Mouse (Mus musculus): ENCODE measurements around the gene Slc24a3. TPM values are rescaled to one million over a fixed set of nuclear protein-coding genes. Genes with fewer than 3 reads are reported as not detected.

Slc24a3 gene
- polyA plus RNA-seq, 1 experiment = 9.8 TPM

DNA sequence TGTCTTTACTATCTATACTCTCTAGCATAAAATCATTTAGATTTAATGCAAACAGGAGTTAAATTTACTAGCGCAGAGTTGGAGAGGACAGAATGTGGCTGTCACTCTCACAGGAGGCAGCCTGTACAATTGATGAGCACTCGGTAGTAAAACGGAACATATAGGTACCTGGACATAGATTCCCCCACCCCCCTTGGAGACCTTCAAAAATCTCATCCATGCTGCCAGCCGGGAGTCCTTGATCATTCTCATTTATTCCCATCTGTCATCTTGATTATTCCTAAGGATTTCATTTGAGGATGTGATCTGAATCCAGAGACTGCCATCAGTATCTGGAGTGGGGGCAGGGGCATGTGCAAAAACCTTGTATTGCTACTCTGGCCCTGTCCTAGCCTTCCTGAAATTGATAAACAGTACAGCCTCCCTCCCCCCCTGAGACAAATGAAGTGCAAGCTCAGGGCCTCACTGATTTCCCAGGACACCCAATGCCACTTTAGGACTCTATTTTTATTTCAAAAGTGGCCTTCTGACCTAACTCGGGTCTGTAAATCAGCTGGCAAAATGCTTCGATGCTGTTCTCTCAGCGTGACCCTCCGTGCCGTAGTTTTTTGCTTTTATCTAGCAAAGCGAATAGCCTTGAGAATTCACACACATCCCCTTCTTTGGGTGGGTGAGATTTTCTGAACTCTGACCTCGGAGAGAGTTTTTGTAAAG lies 237.4 kb downstream of the Slc24a3 start:
- no peak for DNase-seq (ENCODE audit: low read depth, low spot score)
- WGBS = 57% methylated on average over 11 of the region's 11 CpGs

DNA sequence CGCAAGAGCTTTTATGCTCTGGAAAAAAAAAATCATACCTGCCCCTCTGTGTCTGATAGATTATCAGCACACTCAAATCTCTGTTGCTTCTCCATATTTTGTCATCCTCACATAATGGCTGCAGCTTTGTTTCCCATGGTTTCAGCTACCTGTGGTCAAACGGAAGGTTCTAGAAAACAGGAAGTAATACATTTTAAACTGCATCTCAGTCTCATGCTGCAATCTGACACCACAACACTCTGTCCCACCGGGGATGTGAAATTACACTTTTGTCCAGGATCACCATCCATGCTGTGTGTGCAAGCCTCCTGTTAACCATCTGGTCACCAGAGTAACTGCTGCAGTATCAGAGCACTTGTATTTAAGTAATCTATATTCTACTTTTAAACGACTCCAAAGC lies 238.2 kb downstream of the Slc24a3 start:
- DNase-seq (ENCODE audit: low read depth, low spot score) = no peak
- 51% methylated on average over 4 of the region's 4 CpGs for WGBS

DNA sequence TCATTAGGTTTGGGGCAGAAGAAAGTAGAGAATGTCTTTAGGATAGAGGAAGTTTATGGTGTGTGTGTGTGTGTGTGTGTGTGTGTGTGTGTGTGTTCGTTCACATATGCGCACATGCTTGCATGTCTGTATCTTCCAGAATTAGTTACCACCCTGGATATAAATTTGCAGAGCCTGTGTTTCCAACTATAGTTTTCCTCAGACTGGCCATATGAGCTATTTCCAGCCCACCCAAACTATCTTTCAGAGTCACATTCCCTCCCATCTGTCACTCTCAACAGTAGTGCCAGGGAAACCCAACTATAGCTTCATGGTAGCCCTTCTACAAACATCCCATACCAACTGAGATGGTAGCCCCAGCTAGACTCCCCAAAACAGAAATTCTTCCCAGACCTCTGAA lies 250.2 kb downstream of the Slc24a3 start:
- WGBS = 92% methylated on average over 2 of the region's 2 CpGs
- no peak for DNase-seq (ENCODE audit: low read depth, low spot score)

DNA sequence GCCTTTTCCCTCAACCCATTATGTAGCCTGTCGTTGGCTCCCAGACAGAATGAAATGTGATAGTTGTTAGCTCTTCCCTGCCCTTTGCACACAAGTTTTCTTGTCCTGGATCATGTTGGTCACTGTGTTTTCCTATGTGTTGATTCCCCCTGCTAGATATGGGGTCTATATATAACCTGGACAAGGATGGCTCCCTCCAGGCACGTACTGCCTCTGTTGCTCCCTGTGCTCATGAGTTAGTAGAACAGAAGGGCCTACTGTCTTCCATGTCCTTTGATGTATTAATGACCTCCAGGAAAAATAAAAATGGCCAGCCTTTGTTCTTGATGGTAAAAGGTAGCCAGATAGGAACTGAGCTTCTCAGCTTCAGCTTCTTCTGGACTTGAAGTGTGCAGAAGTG lies 251.5 kb downstream of the Slc24a3 start:
- no peak for DNase-seq (ENCODE audit: low read depth, low spot score)
- WGBS = 72% methylated on average over 2 of the region's 2 CpGs

DNA sequence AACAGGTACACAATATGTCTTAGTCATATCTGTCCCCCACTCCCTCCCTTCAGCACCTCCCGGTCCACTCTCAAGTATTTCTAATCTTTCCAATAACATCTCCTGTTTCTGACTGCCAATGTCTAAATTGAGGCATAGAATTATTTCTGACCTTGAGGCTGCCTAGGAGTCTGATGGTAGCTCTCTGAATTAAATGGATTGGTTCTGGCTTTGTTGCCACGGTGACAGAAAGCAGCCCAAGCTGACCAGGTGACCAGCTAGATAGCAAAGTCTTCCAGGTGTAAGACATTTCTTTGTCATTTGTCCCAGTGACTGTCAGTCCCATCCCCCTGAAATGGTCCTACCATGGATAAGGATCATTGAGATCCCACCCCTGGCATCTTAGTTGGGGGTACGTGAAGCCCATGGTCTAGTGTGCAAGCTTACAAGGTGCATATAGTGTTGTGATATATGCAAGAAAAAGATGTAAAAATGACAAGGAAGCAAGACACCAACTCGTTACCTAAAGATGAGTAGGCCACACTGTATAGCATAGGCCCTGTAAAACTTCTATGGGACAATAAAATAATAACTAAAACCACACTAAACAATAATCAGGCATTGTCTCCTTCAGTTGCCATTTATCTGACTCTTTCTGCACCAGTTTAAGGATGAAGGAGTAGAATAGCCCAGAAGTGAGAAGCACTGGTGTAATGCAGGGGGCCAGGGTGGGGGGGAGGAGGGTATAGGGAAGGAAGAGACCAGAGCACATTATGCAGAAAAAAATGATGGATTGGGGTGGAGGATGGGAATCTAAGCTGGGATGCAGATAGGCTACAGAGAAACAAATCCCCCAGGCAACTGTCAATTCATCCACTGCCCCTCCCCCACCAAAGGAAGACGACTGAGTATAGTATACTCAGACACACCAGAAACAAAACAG lies 253.7 kb downstream of the Slc24a3 start:
- whole genome bisulfite sequencing = 76% methylated on average over 5 of the region's 5 CpGs

DNA sequence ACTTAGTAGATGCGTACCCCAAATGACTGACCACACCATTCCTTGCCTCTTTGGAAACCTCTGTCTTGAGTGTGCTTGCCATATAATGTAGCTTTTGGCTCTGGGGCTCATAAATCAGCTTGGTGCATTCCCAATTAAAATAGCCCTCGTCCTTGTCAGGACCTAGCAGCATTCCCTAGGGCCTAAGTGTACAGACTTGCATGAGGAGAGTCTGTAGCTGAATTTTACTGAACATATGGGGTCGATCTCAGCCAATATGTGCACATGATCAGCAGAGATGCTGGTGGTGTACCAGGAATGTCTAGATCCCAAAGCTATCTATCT lies 254.3 kb downstream of the Slc24a3 start:
- WGBS = 64% methylated on average over 3 of the region's 3 CpGs

More for the DNA sequence above, 253.7 kb downstream of the Slc24a3 start:
- no peak for DNase-seq (ENCODE audit: low read depth, low spot score)

DNA sequence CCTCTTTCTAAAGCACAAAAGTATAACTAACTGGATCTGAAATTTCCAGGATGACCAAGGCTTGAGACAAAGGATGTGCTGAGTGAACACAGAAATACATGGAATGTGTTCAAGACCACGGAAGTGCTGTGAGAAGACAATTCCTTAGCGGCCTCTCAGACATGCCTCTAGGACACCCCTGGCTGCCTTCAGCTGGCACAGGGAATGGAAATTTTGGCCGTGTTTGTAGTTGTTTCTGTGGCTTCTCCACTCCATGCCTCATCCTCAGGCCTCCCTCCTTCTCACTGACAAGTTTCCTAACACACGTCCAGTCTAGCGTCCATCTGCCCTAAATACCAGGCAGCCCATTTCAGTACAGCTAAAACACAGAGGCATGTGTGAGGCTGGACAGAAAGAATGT lies 262.4 kb downstream of the Slc24a3 start:
- no peak for DNase-seq (ENCODE audit: low read depth, low spot score)
- 73% methylated on average over 5 of the region's 5 CpGs for WGBS

More for the DNA sequence above, 254.3 kb downstream of the Slc24a3 start:
- DNase-seq (ENCODE audit: low read depth, low spot score) = no peak

DNA sequence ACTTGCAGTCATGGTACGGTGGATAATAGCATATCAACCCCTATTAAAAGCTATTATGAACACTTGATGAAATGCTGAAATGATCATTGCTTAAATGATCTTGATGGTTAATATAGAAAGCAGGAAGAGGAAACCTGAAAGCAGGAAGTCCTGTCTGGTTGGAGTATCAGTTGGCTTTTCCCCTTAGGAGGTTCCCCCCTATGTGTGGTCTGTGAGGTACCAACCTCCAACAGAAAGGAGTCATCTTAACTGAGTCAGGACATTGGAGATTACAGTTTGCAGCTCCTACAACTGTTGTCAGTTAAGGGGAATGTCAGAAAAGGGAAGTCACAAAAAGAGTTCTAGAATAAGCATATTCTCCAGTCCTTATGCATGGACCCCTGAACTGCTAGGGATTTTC lies 266.5 kb downstream of the Slc24a3 start:
- 89% methylated on average over 1 of the region's 1 CpGs for WGBS
- DNase-seq (ENCODE audit: low read depth, low spot score) = no peak

DNA sequence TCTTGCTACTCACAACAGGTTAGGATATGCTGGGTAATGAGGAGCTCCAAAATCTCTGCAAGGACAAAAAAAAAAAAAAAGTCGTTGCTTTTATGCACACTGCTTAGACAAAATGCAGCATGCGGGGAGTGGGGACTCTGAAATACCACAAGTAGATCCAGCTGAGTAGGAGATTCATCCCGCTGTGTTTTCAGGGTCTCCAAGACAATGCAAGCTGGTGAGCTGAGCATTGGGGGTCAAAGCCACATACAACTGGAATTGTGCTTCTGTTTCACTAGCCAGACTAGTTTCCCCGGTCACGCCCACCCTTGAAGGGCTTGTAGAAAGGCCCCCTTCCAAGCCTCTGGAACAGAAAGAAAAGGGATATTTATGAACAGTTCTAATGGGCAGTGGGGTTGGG lies 270.8 kb downstream of the Slc24a3 start:
- no peak for DNase-seq (ENCODE audit: low read depth, low spot score)
- 62% methylated on average over 5 of the region's 5 CpGs for WGBS

DNA sequence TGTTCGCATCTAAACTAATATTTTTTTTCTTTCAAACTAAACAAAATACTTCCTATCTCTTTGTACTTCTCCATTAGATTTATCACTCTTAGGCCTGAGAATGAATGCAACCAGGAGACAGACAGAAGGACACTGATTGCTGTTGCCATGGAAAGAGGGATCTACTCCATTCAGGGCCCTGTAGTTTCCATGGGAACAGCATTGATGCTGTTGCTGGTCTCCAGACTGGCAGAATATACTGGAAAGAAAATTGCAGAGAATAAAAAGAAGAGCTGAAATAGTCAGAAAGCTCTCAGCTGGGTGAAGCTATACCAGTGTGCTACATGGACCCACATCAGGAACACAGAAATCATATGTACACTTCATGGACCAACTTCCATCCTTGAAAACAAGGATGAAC lies 272.2 kb downstream of the Slc24a3 start:
- WGBS = 96% methylated on average over 1 of the region's 1 CpGs
- DNase-seq (ENCODE audit: low read depth, low spot score) = no peak

DNA sequence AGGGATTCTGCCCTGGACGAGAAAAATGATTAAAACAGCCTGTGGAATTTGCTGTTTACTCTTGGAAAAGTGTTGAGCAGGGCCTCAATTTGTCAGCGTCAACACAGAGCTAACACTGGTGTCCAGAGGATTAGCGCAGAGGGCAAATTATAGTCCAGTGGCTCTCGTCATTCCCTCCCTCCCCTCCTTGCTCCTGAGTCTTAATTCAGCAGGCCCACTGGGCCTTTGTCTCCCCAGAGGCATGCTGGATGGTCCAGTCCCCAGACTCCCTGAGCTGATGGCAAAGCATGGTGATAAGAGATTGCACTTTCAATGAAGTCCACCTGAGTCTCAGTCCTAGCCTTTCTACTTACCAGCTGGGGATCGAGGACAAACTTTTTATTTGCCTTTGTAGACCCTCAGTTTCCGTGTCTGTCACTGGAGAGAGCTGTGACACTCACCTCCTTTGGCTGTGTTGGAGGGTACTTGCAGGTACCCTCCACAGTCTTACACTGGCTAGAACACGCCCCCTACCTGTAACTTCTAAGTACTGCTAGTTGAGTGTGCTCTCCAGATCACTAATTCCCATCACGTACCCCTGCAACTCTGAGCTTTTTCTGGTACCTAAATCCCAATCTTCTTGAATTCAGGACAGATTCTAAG lies 289.7 kb downstream of the Slc24a3 start:
- DNase-seq (ENCODE audit: low read depth, low spot score) = no peak
- 34% methylated on average over 8 of the region's 8 CpGs for WGBS

DNA sequence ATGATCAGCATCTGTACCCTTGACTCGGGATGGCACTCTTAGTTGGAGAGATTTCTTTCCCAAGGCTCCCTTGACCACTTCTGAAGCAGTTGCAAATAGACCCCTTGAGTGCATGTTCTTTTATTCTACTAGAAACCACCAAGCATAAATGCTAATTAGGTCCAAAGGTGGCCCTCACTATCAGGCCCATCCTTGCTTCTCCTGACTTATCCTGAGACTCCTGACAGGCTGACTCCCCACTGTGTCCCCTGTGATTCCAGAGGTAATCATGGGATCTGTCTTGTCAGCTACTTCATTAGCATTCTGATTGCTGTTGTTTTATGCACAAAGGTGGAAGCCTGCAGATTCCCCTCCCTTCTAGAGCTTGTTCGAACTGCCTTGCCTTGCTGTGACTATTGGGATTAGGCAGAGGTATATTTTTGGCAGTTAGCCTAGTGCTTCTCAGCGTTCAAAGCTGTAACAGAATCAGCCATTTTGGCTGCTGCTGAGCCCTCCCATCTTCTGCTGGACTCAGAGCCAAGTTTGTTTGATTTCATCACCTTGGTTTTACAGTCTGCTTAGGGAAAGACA lies 293.4 kb downstream of the Slc24a3 start:
- WGBS = 48% methylated on average over 3 of the region's 3 CpGs

DNA sequence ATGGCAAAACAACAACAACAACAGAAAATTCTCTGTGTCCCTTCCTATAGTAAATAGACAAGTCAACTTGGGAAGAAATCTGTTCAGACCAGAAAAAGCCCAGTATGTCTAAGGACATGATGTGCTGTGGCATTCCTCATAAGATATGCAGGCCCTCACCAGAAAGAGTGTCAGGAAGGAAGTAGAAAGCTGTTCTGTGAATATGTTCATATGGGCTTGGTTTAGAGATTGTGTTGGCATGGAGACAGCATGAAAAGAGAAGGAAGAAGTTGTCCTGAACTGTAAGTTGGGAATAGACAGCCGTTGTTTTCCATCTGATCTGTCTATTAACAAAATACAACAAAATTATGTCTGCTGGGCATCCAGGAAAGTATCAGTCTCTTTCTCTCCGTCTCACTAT lies 294.7 kb downstream of the Slc24a3 start:
- WGBS = 82% methylated on average over 2 of the region's 2 CpGs
- DNase-seq (ENCODE audit: low read depth, low spot score) = no peak

More for the DNA sequence above, 293.4 kb downstream of the Slc24a3 start:
- DNase-seq (ENCODE audit: low read depth, low spot score) = no peak

DNA sequence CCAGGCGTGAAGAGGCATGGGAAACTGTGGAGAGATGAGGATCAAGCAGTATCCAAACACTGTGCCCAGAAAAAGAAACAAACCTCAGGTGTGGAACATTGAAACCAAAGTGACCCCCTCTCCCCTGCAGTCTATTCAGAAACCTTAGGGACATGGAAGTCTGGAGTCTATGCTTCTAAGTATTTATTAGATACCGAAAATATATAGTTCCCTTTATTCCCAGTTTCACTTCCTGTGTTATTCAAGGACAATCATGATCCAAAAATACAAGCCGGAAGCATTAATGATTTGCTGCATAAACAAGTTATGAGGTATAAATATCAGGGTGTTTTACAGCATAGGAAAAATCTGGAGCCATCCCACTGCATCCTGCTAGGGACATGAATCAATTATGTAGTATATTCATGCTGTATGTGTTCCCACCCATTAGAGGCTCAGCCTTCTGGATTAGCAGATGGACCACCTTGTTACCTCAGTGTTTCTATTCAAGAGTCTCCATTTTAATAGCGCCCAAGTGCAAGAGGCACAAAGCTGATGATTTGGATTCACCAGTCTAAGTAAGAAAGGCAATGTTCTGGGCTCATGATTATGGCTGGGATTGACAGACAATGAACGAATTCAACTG lies 301.3 kb downstream of the Slc24a3 start:
- no peak for DNase-seq (ENCODE audit: low read depth, low spot score)
- 79% methylated on average over 5 of the region's 5 CpGs for WGBS

DNA sequence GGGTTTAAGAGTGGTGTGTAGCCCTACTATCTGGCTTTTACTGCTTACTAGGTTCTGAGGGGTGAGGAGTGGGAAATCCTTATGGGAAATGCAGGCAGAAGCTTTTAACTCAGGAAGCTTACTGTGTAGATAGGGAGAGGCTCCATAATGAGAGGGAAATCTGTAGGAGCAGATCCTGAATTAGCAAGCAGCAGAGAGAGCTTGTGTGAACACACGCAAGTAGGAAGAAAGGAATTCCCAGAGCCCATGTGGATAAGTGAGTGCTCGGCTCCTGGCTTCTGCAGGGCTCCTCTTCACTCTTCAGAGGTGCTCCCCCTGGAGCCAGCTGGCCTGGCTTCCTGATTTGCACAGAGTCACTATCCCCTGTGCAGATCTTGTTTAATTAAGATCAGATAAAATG lies 309.9 kb downstream of the Slc24a3 start:
- DNase-seq (ENCODE audit: low read depth, low spot score) = no peak
- 58% methylated on average over 2 of the region's 2 CpGs for WGBS

DNA sequence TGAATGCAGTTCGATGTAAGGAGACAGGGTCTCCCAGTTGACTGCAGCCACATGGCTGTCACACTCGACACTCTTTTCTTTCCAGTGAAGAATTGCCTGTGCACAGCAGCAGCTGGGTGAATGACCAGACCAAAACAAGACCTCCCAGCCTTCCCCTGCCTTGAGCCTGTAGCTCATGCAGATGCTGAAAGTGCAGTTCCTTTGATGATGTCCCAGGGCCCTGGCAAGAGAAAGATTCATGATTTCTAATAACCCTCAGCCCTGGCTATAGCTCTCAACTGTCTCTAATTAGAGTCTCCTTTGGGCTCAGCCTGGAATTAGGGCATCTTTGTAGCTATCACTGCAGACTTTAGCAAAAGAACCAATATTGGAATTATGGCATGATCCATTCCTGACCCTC lies 312.1 kb downstream of the Slc24a3 start:
- WGBS = 69% methylated on average over 2 of the region's 2 CpGs
- no peak for DNase-seq (ENCODE audit: low read depth, low spot score)

DNA sequence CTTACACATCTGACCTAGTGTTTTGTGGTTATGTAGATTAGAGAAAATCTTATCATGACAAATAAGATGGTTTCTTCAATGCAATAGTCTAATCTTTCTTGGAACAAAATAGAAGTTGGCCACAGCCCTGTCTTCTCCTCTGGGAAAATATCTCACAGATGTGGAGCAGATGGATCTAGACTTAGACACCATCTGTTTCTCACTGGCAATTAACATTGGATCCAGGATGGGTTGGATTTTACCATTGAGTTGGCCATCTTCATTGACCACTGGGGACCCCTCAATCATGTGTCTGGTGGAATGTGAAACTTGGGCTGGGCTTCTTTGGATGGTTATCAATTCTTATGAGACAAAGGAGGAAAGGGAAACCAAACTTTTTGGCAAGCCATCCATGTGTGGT lies 332.7 kb downstream of the Slc24a3 start:
- no peak for DNase-seq (ENCODE audit: low read depth, low spot score)

DNA sequence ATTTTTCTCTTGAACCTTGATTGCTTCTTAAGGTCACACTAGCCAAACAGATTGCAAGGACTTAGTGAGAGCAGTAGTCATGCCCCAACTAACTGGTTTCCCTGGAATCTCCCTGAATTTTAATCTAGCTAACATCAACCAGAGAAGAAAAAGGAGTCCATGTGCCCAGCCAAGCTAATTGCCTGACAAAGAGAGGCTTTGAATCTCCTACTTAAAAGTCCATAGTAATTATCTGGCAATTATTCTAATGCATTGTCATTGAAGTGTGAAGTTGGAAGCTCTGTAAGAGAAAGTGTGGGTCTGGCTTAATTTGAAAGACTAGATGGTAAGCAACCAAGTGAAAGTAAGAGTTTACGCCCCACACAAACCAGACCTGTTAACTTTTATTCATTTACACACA lies 333.9 kb downstream of the Slc24a3 start:
- DNase-seq (ENCODE audit: low read depth, low spot score) = no peak
- 90% methylated on average over 1 of the region's 1 CpGs for WGBS

DNA sequence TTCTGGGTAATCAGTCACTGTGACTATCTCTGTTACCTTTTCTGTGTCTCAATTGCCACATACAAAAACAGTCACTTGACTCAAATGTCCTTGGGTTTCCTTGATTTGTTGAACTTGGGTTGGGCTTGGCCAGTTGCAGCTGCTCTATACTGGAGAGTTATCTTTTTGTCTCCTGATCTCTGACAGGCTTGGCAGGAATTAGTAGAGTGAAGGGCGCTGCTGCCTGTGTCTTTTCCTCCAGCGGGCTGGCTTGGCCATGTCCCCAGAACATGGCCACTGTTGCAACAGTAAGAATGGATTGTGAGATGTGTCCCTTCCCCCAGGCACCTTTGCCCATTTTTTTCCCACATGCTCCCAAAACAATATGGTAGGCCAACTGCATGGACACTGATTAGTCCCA lies 340.1 kb downstream of the Slc24a3 start:
- DNase-seq (ENCODE audit: low read depth, low spot score) = no peak
- 74% methylated on average over 2 of the region's 2 CpGs for WGBS

DNA sequence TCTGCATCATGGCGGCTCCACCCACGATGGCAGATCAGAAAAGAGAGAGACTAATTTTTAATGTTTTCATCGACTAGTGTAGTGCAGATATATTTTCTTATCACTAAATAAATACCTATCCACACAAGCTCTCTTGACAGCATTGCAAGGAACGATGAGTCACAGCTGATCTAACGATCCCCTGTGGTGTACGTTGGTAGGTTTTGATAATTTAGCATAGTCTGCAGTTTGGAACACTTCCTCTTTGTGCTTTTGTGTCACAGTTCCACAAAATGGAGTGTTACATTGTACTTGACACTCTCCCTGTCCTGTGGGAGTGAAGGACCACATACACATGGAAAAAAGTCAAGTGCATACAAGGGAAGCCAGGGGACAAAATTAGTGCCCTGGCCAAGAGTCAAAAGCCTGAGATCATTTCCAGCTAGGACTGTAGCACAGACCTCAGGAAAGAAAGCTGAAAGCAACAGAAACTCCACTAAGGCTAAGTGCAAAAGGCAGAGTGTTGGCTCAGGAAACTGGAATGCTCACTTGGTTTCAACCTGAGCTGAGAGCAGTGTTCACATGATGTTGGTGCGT lies 343.2 kb downstream of the Slc24a3 start:
- 72% methylated on average over 7 of the region's 7 CpGs for WGBS
- no peak for DNase-seq (ENCODE audit: low read depth, low spot score)
